Mouse (Mus musculus): ENCODE results near the gene Armc5. TPM values are rescaled to one million over a fixed set of nuclear protein-coding genes. Genes with fewer than 3 reads are reported as not detected.

Armc5 gene
- 10 to 100 TPM; 11.4 to 11.8 TPM for total RNA-seq (2021)
- long read RNA-seq, partial matches to known transcripts, result 1 of 9 reads
- long read RNA-seq, other reads (novel, unspliced or antisense), result 4 of 9 reads

GRCm38 (mm10) chr7:128236856-128237592 lies at the start of gene Armc5:
Armc5 (plus strand) TSS chr7:128237342.
- peak; percentile 87 to 91 for DNase-seq (ENCODE audit: low spot score in 2 of 2)

GRCm38 (mm10) chr7:128201607-128202006 lies 35.5 kb upstream of the Armc5 start:
- no peak for DNase-seq (ENCODE audit: low spot score in 2 of 2)

- no peak for DNase-seq (ENCODE audit: low spot score in 2 of 2)
Measured at GRCm38 (mm10) chr7:128203071-128203470, 34.1 kb upstream of the Armc5 start.

- DNase-seq (ENCODE audit: low spot score in 2 of 2), result no peak
Measured at GRCm38 (mm10) chr7:128204179-128204578, 33.0 kb upstream of the Armc5 start.

- DNase-seq (ENCODE audit: low spot score in 2 of 2), result no peak
Measured at GRCm38 (mm10) chr7:128205695-128206094, 31.4 kb upstream of the Armc5 start.

- DNase-seq (ENCODE audit: low spot score in 2 of 2), result no peak
Measured at GRCm38 (mm10) chr7:128206152-128206551, 31.0 kb upstream of the Armc5 start, which contains the start of gene Cox6a2. Cox6a2 (minus strand) TSS chr7:128206387.

- peak; percentile 66 to 72 for DNase-seq (ENCODE audit: low spot score in 2 of 2)
Measured at GRCm38 (mm10) chr7:128208187-128208586, 29.0 kb upstream of the Armc5 start.

GRCm38 (mm10) chr7:128209826-128210225 lies 27.3 kb upstream of the Armc5 start:
- DNase-seq (ENCODE audit: low spot score in 2 of 2), result no peak

- no peak for DNase-seq (ENCODE audit: low spot score in 2 of 2)
Measured at GRCm38 (mm10) chr7:128219952-128220351, 17.2 kb upstream of the Armc5 start.

- no peak for DNase-seq (ENCODE audit: low spot score in 2 of 2)
Measured at GRCm38 (mm10) chr7:128220936-128221335, 16.2 kb upstream of the Armc5 start.

GRCm38 (mm10) chr7:128231741-128232140 lies 5.4 kb upstream of the Armc5 start:
- no peak for DNase-seq (ENCODE audit: low spot score in 2 of 2)

- DNase-seq (ENCODE audit: low spot score in 2 of 2), result no peak
Measured at GRCm38 (mm10) chr7:128234796-128235195, 2.3 kb upstream of the Armc5 start.

GRCm38 (mm10) chr7:128235481-128235880 lies 1.7 kb upstream of the Armc5 start:
- no peak for DNase-seq (ENCODE audit: low spot score in 2 of 2)

GRCm38 (mm10) chr7:128236426-128236825 lies 716 bp upstream of the Armc5 start:
- DNase-seq (ENCODE audit: low spot score in 2 of 2), result no peak

- no peak for DNase-seq (ENCODE audit: low spot score in 2 of 2)
Measured at GRCm38 (mm10) chr7:128237593-128237926, 418 bp downstream of the Armc5 start.

GRCm38 (mm10) chr7:128237927-128238778 lies 1.0 kb downstream of the Armc5 start, which contains the start of gene 9130023H24Rik:
9130023H24Rik (minus strand) TSS chr7:128238031.
- DNase-seq (ENCODE audit: low spot score in 2 of 2), result peak; percentile 99 to 100

GRCm38 (mm10) chr7:128238991-128239390 lies 1.8 kb downstream of the Armc5 start:
- no peak for DNase-seq (ENCODE audit: low spot score in 2 of 2)

- peak; percentile 24 to 41 for DNase-seq (ENCODE audit: low spot score in 2 of 2)
Measured at GRCm38 (mm10) chr7:128240131-128240784, 3.1 kb downstream of the Armc5 start.

GRCm38 (mm10) chr7:128242331-128242730 lies 5.2 kb downstream of the Armc5 start:
- DNase-seq (ENCODE audit: low spot score in 2 of 2), result no peak

GRCm38 (mm10) chr7:128243921-128244320 lies 6.8 kb downstream of the Armc5 start:
- no peak for DNase-seq (ENCODE audit: low spot score in 2 of 2)

- DNase-seq (ENCODE audit: low spot score in 2 of 2), result no peak
Measured at GRCm38 (mm10) chr7:128244410-128245025, 7.4 kb downstream of the Armc5 start.
